Mouse (Mus musculus): ENCODE measurements around the gene Olfr382.
"Not testable (repeated sequence)": the region's sequence is repeated elsewhere in the genome, so short reads cannot be mapped to it uniquely, and the experiment has no call there.

The Olfr382 gene

DNA sequence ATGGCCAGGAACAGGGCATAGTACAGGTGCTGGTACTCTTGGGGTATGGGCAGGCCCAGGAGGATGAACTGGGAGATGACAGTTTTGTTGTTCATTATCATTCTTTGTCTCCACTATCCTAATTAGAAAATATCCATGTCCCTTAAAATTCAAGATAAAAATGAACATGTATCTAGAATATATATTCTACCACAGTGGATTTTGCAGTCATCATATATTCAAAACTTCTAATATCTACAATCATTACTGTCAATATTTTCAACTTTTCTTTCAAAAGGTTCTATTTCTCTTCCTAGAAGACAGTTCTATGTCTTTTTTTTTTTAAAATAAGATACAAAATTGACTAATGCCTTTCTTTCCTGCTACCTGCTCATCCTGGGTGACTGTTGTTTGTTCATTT is at the start of gene Olfr382:
Gene Olfr382 (minus strand): TSS at position 101 of the 400 bp plus-strand sequence.
- no peak for DNase-seq (ENCODE audit: low spot score)

DNA sequence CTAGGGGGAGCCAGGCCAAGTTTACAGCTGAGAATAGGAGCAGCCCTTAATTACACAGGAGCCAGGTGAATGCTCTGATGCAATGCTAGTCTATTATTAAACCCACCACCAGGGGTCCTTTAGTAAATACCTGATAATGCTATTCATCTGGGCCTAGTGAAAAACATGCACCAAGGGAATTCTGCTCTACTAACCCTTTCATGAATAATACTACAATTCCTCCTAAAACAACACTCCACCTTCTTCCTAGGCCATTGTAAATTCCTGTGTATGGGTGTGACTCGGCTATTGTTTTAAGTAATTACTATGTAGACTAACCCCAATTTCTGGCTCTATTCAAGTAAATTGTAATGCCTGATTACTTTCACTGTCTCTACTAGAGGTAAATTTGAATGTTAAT is 12.0 kb upstream of the Olfr382 start:
- DNase-seq (ENCODE audit: low spot score): not testable (repeated sequence)

DNA sequence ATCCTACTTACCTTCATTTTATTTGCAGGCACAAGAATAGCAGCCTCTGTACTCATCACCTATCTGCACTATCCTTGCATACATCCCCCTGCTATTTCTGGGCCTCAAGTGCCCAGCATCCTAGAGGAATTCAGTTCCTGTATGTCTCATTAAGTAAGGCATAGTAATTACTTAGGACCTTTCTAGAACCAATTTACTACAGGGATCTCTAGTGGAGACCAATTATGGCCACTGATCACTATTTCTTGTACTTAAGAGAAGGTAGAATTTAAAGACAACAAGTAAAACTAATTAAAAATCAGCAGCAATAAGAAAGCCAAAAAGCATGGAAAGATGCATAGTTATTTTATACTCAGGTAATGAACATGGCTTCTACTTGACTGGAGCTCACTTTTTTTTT is 25.5 kb downstream of the Olfr382 start, which contains the start of gene Olfr381:
Gene Olfr381 (minus strand): TSS at position 101 of the 400 bp plus-strand sequence.
- DNase-seq (ENCODE audit: low spot score): no peak

All from adipocyte (in vitro differentiated cells).